Comparison of ENCODE assay signal across 8 mouse cellular contexts in the genomic region with DNA sequence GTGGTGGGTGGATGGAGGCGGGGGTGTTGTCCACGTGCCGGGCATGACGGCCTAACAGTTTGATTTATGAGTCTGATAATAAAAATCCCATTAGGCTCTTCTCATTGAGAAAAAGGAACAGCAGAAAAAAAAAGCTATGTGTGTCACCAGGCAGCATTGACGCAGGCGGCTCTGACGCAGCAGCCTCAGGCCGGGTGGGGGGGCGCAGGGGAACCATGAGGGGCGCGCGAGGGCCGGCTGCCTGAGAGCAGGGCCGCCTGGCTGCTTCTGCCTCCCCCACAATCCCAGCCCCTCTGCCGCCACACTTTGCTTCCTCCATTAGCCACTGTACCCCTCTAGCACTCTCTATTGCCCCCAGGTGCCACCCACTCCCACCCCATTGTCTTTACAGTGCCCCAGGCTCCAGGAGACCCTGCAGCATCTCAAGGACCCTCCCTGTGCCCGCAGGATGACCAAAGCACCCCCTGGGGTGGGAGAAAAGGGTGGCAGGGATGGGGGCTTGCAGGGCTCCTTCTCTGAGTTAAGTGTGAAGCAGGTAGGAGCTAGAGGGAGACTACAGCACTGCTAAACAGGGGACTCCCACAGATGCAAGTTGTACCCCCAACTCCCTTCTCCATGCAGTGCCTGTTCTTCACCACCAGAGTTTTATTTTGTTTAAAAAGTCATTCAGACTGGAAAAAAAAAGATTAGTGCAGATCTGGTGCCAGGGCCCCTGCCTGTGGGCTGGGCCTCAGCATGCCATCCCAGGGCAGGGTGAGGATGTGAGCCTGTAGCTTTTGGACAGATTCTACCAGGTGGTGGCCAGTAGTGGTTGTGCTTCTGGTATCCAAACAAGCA. TPM values are rescaled to one million over a fixed set of nuclear protein-coding genes. Genes with fewer than 3 reads are reported as not detected.
DNase-seq lines count a peak whose midpoint lies in the region; ATAC-seq and TF ChIP-seq lines count a peak whose summit lies in the region.

No protein-coding gene starts in this region.

- in situ Hi-C loops in Patski (cut with MboI; ENCODE audit: low pct_unique_long_range_greater_than_20kb), result no loop called here

- CTCF ChIA-PET in Patski (lab: Charles Lee), result no interaction called here

- peak; percentile 38 for ATAC-seq in Patski
- ATAC-seq in megakaryocyte, adult 5-6 weeks (ENCODE audit: poor library complexity, severe bottlenecking), result no peak

- no peak for DNase-seq in Patski (ENCODE audit: low read depth, low spot score)
- DNase-seq in cerebellum, adult 9-11 months, result peak; percentile 71
- DNase-seq in forelimb bud, embryonic 11.5 days (ENCODE audit: low read depth, low spot score), result peak; percentile 77
- DNase-seq in heart, postnatal 4 days, result peak; percentile 87
- DNase-seq in layer of hippocampus, adult 18-20 months (ENCODE audit: low spot score in 2 of 2), result peak; percentile 40 to 78
- peak; percentile 79 to 84 for DNase-seq in lung, postnatal 4 days
- peak; percentile 89 for DNase-seq in right cerebral cortex, postnatal 14 days

- TF ChIP-seq CTCF in Patski (IDR thresholded peaks at IDR 0.05), result no peak

- H3K27me3 ChIP-seq in Patski, result peaks cover 5% of the 10 kb centered on the region

- POLR2A ChIA-PET in Patski (lab: Charles Lee), result interaction anchor here (0.5 kb wide), 1 partner anchor 87 kb away, joined by 3 read pairs; no protein-coding TSS in a partner anchor

RNA-seq across cellular contexts. Expression of gene Pde10a, which starts 16.6 kb away (rescaled TPM):
- polyA plus RNA-seq in Patski (2021), result 7.7 TPM
- 1 to 10 TPM; 5.5 to 8.1 TPM for total RNA-seq in heart, postnatal 4 days (2021)
- 10 to 100 TPM; 59.8 to 61.8 TPM for total RNA-seq in layer of hippocampus, adult 18-20 months (2021)
- 0.27 TPM in 1 of 2 replicates, not detected in the other for total RNA-seq in megakaryocyte, adult 5-6 weeks (2015)
- total RNA-seq in megakaryocyte, adult 5-6 weeks (2017), result 0.04 and 0.07 TPM in 2 replicates

RNA-seq across cellular contexts. Expression of gene Gm17087, which starts 58.2 kb away (rescaled TPM):
- polyA plus RNA-seq in Patski (2021), result 0.15 TPM
- total RNA-seq in heart, postnatal 4 days (2021), result not detected
- not detected for total RNA-seq in layer of hippocampus, adult 18-20 months (2021)
- total RNA-seq in megakaryocyte, adult 5-6 weeks (2015), result 0.13 and 0.25 TPM in 2 replicates
- total RNA-seq in megakaryocyte, adult 5-6 weeks (2017), result not detected in 2 replicates

Comparison
In these comparisons a context has a peak if more than half of its experiments do, and no peak if none do; other contexts are left out.
1. RNA of gene Pde10a, which starts 16.6 kb away (total RNA-seq): 59.8 to 61.8 TPM in layer of hippocampus, adult 18-20 months; 5.5 to 8.1 TPM in heart, postnatal 4 days and 0.04 to 0.27 TPM in megakaryocyte, adult 5-6 weeks; every median in the first group is over 4 times any median in the second.